Mouse (Mus musculus) CH12.LX (cell line): ENCODE measurements around the gene Eif4e1b.

ENCODE experiments used
- CTCF ChIP-seq, 2 experiments: IDR thresholded peaks in 1 of 2; conservative IDR thresholded peaks in 1 of 2; 2 replicates each; pipeline ENCODE4 v1.5.1; 2011 to 2012; ENCODE audit warnings: low read depth in 2 of 2, low read length in 2 of 2, improper control_type of control experiment in 1 of 2, inconsistent platforms in 1 of 2, mild to moderate bottlenecking in 1 of 2, moderate library complexity in 1 of 2
- E2F4 ChIP-seq: IDR thresholded peaks from 2 replicates; pipeline ENCODE4 v1.6.1; 2011; ENCODE audit warnings: low read depth, low read length, improper control_type of control experiment; ENCODE audit not compliant: insufficient replicate concordance
- EP300 ChIP-seq: IDR thresholded peaks from 2 replicates; pipeline ENCODE4 v1.6.1; 2011; ENCODE audit warnings: low read length, improper control_type of control experiment
- JUN ChIP-seq: IDR thresholded peaks from 2 replicates; pipeline ENCODE4 v1.6.1; 2011; ENCODE audit warnings: low read depth, mild to moderate bottlenecking, low read length, improper control_type of control experiment, moderate library complexity; ENCODE audit not compliant: insufficient read depth
- MAFK ChIP-seq: IDR thresholded peaks from 2 replicates; pipeline ENCODE4 v1.6.1; 2011; ENCODE audit warnings: low read length, improper control_type of control experiment; ENCODE audit not compliant: insufficient replicate concordance
- MAX ChIP-seq: IDR thresholded peaks from 2 replicates; pipeline ENCODE4 v1.6.1; 2011; ENCODE audit warnings: low read length, improper control_type of control experiment
- MEF2A ChIP-seq: IDR thresholded peaks from 2 replicates; pipeline ENCODE4 v1.6.1; 2014; ENCODE audit warnings: low read depth, mild to moderate bottlenecking, inconsistent platforms, low read length, improper control_type of control experiment, borderline replicate concordance
- MYC ChIP-seq: IDR thresholded peaks from 2 replicates; pipeline ENCODE4 v1.6.1; 2011; ENCODE audit warnings: low read depth, mild to moderate bottlenecking, improper control_type of control experiment, low read length
- NELFE ChIP-seq: IDR thresholded peaks from 2 replicates; pipeline ENCODE4 v1.6.1; 2011; ENCODE audit warnings: low read depth, low read length, improper control_type of control experiment
- POLR2A ChIP-seq: IDR thresholded peaks from 2 replicates; pipeline ENCODE4 v1.6.1; 2011; ENCODE audit warnings: low read depth, mild to moderate bottlenecking, improper control_type of control experiment, low read length
- POLR2AphosphoS2 ChIP-seq: IDR thresholded peaks from 2 replicates; pipeline ENCODE4 v1.6.1; 2011; ENCODE audit warnings: low read depth, low read length, improper control_type of control experiment
- RAD21 ChIP-seq: IDR thresholded peaks from 2 replicates; pipeline ENCODE4 v1.6.1; 2011; ENCODE audit warnings: low read depth, mild to moderate bottlenecking, low read length, improper control_type of control experiment, moderate library complexity
- ZNF384 ChIP-seq: IDR thresholded peaks from 2 replicates; pipeline ENCODE4 v1.6.1; 2012; ENCODE audit warnings: low read depth, low read length, improper control_type of control experiment, inconsistent platforms

- TF ChIP-seq CTCF (conservative IDR thresholded peaks at IDR 0.05 in 1 of 2, IDR thresholded peaks at IDR 0.05 in 1 of 2; ENCODE audit: low read depth in 2 of 2, low read length in 2 of 2) = no peak
- TF ChIP-seq MEF2A = no peak
- TF ChIP-seq MAFK = no peak
- TF ChIP-seq POLR2A = no peak
- TF ChIP-seq MAX = no peak
- TF ChIP-seq POLR2AphosphoS2 = no peak
- no peak for TF ChIP-seq NELFE
- TF ChIP-seq ZNF384 = no peak
- TF ChIP-seq E2F4 = no peak
- TF ChIP-seq JUN = no peak
- TF ChIP-seq MYC = no peak
- no peak for TF ChIP-seq RAD21
- TF ChIP-seq EP300 = no peak
Observed at GRCm38 (mm10) chr13:54756156-54756712, 27.6 kb upstream of the Eif4e1b start.
